Mouse (Mus musculus) leukemia stem cell, adult 10-12 weeks (primary cell): ENCODE results near the gene Rab11fip4. TPM values are rescaled to one million over a fixed set of nuclear protein-coding genes. Genes with fewer than 3 reads are reported as not detected.

Source experiments
- polyA plus RNA-seq: library from polyadenylated mRNA; stranded (reverse); fragments of >175 nt; gene quantifications from 2 replicates; pipeline ENCODE4 v1.2.3, GENCODE M21; 2012; ENCODE audit warnings: low replicate concordance

Rab11fip4 gene
- 0.99 and 2.2 TPM in 2 replicates for polyA plus RNA-seq

DNA sequence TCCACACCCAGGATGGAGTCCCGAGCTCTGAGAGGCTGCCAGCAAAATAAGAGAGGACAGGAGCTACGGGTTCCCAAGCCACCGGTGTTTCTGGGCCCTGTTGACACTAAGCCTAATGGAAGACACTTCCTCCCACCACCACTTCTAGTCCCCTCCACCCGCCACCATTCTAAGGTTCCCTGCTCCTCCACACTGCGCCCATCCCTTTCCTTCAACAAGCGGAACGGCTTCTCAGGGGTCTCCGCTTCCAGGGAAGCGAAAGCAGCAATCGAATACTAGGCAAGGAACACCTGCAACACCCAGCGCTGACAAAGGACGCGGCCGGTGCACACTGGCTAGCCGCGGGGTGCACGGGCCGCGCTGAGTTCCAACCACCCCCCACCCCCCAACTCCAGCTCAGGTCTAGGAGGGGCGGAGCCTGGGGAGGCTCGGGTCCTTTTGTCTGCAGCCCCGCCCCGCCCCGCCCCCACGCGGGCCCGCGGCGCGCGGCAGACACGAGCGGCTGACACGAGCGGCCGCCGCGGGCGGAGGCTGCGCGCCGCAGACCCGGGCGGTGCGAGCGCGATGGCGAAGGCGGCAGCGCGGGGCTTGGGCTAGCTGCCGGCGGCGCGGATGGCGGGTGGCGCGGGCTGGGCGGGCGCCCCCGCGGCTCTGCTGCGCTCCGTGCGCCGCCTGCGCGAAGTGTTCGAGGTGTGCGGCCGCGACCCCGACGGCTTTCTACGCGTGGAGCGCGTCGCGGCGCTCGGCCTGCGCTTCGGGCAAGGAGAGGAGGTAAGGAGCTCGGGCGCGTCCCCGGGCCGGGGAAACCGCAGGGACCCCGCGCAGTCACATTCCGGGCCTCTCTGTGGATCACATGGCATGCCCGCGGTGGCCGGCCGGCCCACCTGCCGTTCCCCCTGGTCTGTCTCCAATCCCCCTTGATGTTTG lies at the start of gene Rab11fip4:
TSS of gene Rab11fip4 (plus strand) at position 549 of the 927 bp plus-strand sequence.

Other genes with a start within 250 kb of the Rab11fip4 start
- gene Omg, start 87.1 kb upstream of the Rab11fip4 start, polyA plus RNA-seq: not detected in 2 replicates
- gene Evi2b, start 67.5 kb upstream of the Rab11fip4 start, polyA plus RNA-seq: 3.7 and 12.6 TPM in 2 replicates
- gene Evi2, start 60.6 kb upstream of the Rab11fip4 start, polyA plus RNA-seq: 0.06 and 0.18 TPM in 2 replicates
- 0.25 and 0.68 TPM in 2 replicates for gene Evi2a, start 60.6 kb upstream of the Rab11fip4 start, polyA plus RNA-seq